Mouse (Mus musculus) liver, embryonic 13.5 days (tissue): ENCODE results near the gene Mgmt. TPM values are rescaled to one million over a fixed set of nuclear protein-coding genes. Genes with fewer than 3 reads are reported as not detected.

Experiments
- ATAC-seq: fragments of 200-750 bp; cut with Nextera tagmentation; 2 replicates; pipeline ENCODE4 v1.8.0; 2017; ENCODE audit warnings: low read depth, mild to moderate bottlenecking, moderate number of reproducible peaks, moderate library complexity
- DNase-seq: peaks from one replicate; pipeline ENCODE4 v3.0.0; 2022
- H3K27ac ChIP-seq: fragments of 300-500 bp; sonication (generic); 2 replicates; pipeline ENCODE4 v1.5.1; 2015; ENCODE audit warnings: moderate library complexity, mild to moderate bottlenecking, inconsistent platforms
- H3K27me3 ChIP-seq: fragments of 300-500 bp; sonication (generic); 2 replicates; pipeline ENCODE4 v1.6.1; 2015; ENCODE audit warnings: mild to moderate bottlenecking, inconsistent platforms
- H3K36me3 ChIP-seq: fragments of 300-500 bp; sonication (generic); 2 replicates; pipeline ENCODE4 v1.6.1; 2015; ENCODE audit warnings: mild to moderate bottlenecking, inconsistent platforms
- H3K4me1 ChIP-seq: fragments of 300-500 bp; sonication (generic); replicated peaks from 2 replicates; pipeline ENCODE4 v1.6.1; 2015; ENCODE audit warnings: inconsistent platforms
- H3K4me2 ChIP-seq: fragments of 300-500 bp; sonication (generic); 2 replicates; pipeline ENCODE4 v1.6.1; 2015; ENCODE audit warnings: inconsistent platforms, mild to moderate bottlenecking, moderate library complexity
- H3K4me3 ChIP-seq: fragments of 300-500 bp; sonication (generic); replicated peaks from 2 replicates; pipeline ENCODE4 v1.5.1; 2015; ENCODE audit warnings: mild to moderate bottlenecking, inconsistent platforms
- H3K9ac ChIP-seq: fragments of 300-500 bp; sonication (generic); 2 replicates; pipeline ENCODE4 v1.6.1; 2015; ENCODE audit warnings: mild to moderate bottlenecking, inconsistent platforms
- H3K9me3 ChIP-seq: fragments of 300-500 bp; sonication (generic); replicated peaks from 2 replicates; pipeline ENCODE4 v1.6.1; 2016; ENCODE audit warnings: inconsistent platforms
- WGBS: fragments of 180-500 bp; shearing (Covaris S2); methylation state at CpG from one replicate; pipeline ENCODE4 v1.1.7; 2015; ENCODE audit not compliant: insufficient replicate concordance; 5-methylcytosine and 5-hydroxymethylcytosine counted together
- polyA plus RNA-seq: library from polyadenylated mRNA; unstranded; fragments of >200 nt; fragmentation: Nextera tagmentation; extraction: Ambion mirVana; gene quantifications from 2 replicates; pipeline ENCODE4 v1.2.1, GENCODE M21; 2015

The Mgmt gene
- polyA plus RNA-seq, 1 experiment from 2014 or later, result 3.4 TPM

- H3K4me3 ChIP-seq, result no peak overlapping the region
- no peak overlapping the region for H3K9ac ChIP-seq
- no peaks in the 10 kb centered on the region for H3K36me3 ChIP-seq
- no peak overlapping the region for H3K4me2 ChIP-seq
- no peak for ATAC-seq
- H3K9me3 ChIP-seq, result no peaks in the 10 kb centered on the region
- DNase-seq, result no peak
- 70% methylated on average over 10 of the region's 10 CpGs for WGBS
- H3K27me3 ChIP-seq, result no peaks in the 10 kb centered on the region
- no peaks in the 10 kb centered on the region for H3K4me1 ChIP-seq
- H3K27ac ChIP-seq, result no peak overlapping the region
Measured at GRCm38 (mm10) chr7:137130211-137130610, 235.8 kb downstream of the Mgmt start.

GRCm38 (mm10) chr7:137131957-137132356, 237.5 kb downstream of the Mgmt start:
- 39% methylated on average over 5 of the region's 5 CpGs for WGBS

GRCm38 (mm10) chr7:137138101-137138500, 243.7 kb downstream of the Mgmt start:
- Histone ChIP-seq H3K36me3 (no peaks in the 10 kb centered on the region), H3K27ac (no peak overlapping the region), H3K4me3 (no peak overlapping the region), H3K4me2 (no peak overlapping the region), H3K27me3 (no peaks in the 10 kb centered on the region), H3K9me3 (no peaks in the 10 kb centered on the region), H3K4me1 (no peaks in the 10 kb centered on the region), H3K9ac (no peak overlapping the region)
- DNase-seq (no peak), ATAC-seq (no peak)
- 54% methylated on average over 5 of the region's 5 CpGs for WGBS

More at GRCm38 (mm10) chr7:137131957-137132356, 237.5 kb downstream of the Mgmt start:
- no peak for ATAC-seq
- Histone ChIP-seq H3K9me3 (no peaks in the 10 kb centered on the region), H3K4me3 (no peak overlapping the region), H3K9ac (no peak overlapping the region), H3K27ac (no peak overlapping the region), H3K36me3 (no peaks in the 10 kb centered on the region), H3K4me1 (no peaks in the 10 kb centered on the region), H3K4me2 (no peak overlapping the region), H3K27me3 (no peaks in the 10 kb centered on the region)
- no peak for DNase-seq

GRCm38 (mm10) chr7:137140321-137140720, 245.9 kb downstream of the Mgmt start:
- ATAC-seq (no peak), DNase-seq (no peak)
- H3K27me3 ChIP-seq, result no peaks in the 10 kb centered on the region
- no peak overlapping the region for H3K4me2 ChIP-seq
- no peaks in the 10 kb centered on the region for H3K4me1 ChIP-seq
- WGBS, result 61% methylated on average over 7 of the region's 7 CpGs
- no peaks in the 10 kb centered on the region for H3K36me3 ChIP-seq
- no peak overlapping the region for H3K4me3 ChIP-seq
- no peak overlapping the region for H3K9ac ChIP-seq
- no peak overlapping the region for H3K27ac ChIP-seq
- H3K9me3 ChIP-seq, result no peaks in the 10 kb centered on the region

GRCm38 (mm10) chr7:137141386-137141785, 247.0 kb downstream of the Mgmt start:
- Histone ChIP-seq H3K9me3 (no peaks in the 10 kb centered on the region), H3K27me3 (no peaks in the 10 kb centered on the region), H3K27ac (no peak overlapping the region), H3K9ac (no peak overlapping the region), H3K4me3 (no peak overlapping the region), H3K4me2 (no peak overlapping the region), H3K36me3 (no peaks in the 10 kb centered on the region), H3K4me1 (no peaks in the 10 kb centered on the region)
- 50% methylated on average over 3 of the region's 3 CpGs for WGBS
- ATAC-seq (no peak), DNase-seq (no peak)

- Histone ChIP-seq H3K4me2 (no peak overlapping the region), H3K27ac (no peak overlapping the region), H3K9ac (no peak overlapping the region), H3K4me1 (no peaks in the 10 kb centered on the region), H3K4me3 (no peak overlapping the region), H3K27me3 (no peaks in the 10 kb centered on the region), H3K36me3 (no peaks in the 10 kb centered on the region), H3K9me3 (no peaks in the 10 kb centered on the region)
- 79% methylated on average over 12 of the region's 12 CpGs for WGBS
- ATAC-seq, result no peak
- DNase-seq, result no peak
Measured at GRCm38 (mm10) chr7:137147101-137147500, 252.7 kb downstream of the Mgmt start.

- Histone ChIP-seq H3K4me3 (no peak overlapping the region), H3K27ac (no peak overlapping the region), H3K4me2 (no peak overlapping the region), H3K9ac (no peak overlapping the region), H3K4me1 (no peaks in the 10 kb centered on the region), H3K27me3 (no peaks in the 10 kb centered on the region), H3K36me3 (no peaks in the 10 kb centered on the region), H3K9me3 (no peaks in the 10 kb centered on the region)
- ATAC-seq (no peak), DNase-seq (no peak)
- 76% methylated on average over 2 of the region's 2 CpGs for WGBS
Measured at GRCm38 (mm10) chr7:137151854-137152253, 257.4 kb downstream of the Mgmt start.

- no peak overlapping the region for H3K4me3 ChIP-seq
- H3K9me3 ChIP-seq, result no peaks in the 10 kb centered on the region
- no peak for DNase-seq
- no peaks in the 10 kb centered on the region for H3K4me1 ChIP-seq
- H3K27me3 ChIP-seq, result no peaks in the 10 kb centered on the region
- no peak overlapping the region for H3K4me2 ChIP-seq
- no peak overlapping the region for H3K9ac ChIP-seq
- H3K27ac ChIP-seq, result no peak overlapping the region
- ATAC-seq, result no peak
- H3K36me3 ChIP-seq, result no peaks in the 10 kb centered on the region
- WGBS, result 44% methylated on average over 2 of the region's 2 CpGs
Measured at GRCm38 (mm10) chr7:137154623-137155022, 260.2 kb downstream of the Mgmt start.

GRCm38 (mm10) chr7:137159086-137159485, 264.7 kb downstream of the Mgmt start:
- ATAC-seq, result no peak
- Histone ChIP-seq H3K9me3 (no peaks in the 10 kb centered on the region), H3K27me3 (no peaks in the 10 kb centered on the region), H3K9ac (no peak overlapping the region), H3K4me3 (no peak overlapping the region), H3K4me1 (no peaks in the 10 kb centered on the region), H3K4me2 (no peak overlapping the region), H3K27ac (no peak overlapping the region), H3K36me3 (no peaks in the 10 kb centered on the region)
- DNase-seq, result no peak

GRCm38 (mm10) chr7:137172278-137172677, 277.9 kb downstream of the Mgmt start:
- ATAC-seq (no peak), DNase-seq (no peak)
- Histone ChIP-seq H3K4me3 (no peak overlapping the region), H3K27ac (no peak overlapping the region), H3K36me3 (no peaks in the 10 kb centered on the region), H3K27me3 (no peaks in the 10 kb centered on the region), H3K9me3 (peaks cover 4% of the 10 kb centered on the region; the same call in 1 of the 2 replicates), H3K9ac (no peak overlapping the region), H3K4me2 (no peak overlapping the region), H3K4me1 (no peaks in the 10 kb centered on the region)
- 62% methylated on average over 9 of the region's 9 CpGs for WGBS
